8 mouse cellular contexts compared by ENCODE assay signal in genomic region chr9:21073044-21073840, GRCm38 (mm10). TPM values are rescaled to one million over a fixed set of nuclear protein-coding genes. Genes with fewer than 3 reads are reported as not detected.
DNase-seq lines count a peak whose midpoint lies in the region; ATAC-seq lines count a peak whose summit lies in the region.

Gm49373 (minus strand) TSS chr9:21073096.
Fdx1l (minus strand) TSS chr9:21073614.

- no peaks in the 10 kb centered on the region for H3K9me3 ChIP-seq in hindbrain, embryonic 13.5 days

- peak within 1 kb of the TSS; percentile 85 for H3K4me2 ChIP-seq in hindbrain, embryonic 13.5 days

- peaks cover 27% of the 10 kb centered on the region for H3K4me1 ChIP-seq in hindbrain, embryonic 13.5 days (replicated peaks)

- no peaks in the 10 kb centered on the region for H3K27me3 ChIP-seq in hindbrain, embryonic 13.5 days

- H3K9ac ChIP-seq in hindbrain, embryonic 13.5 days = peak within 1 kb of the TSS; percentile 91

- peak; percentile 94 for ATAC-seq in hindbrain, embryonic 13.5 days (ENCODE audit: low FRiP score)

- DNase-seq in Muller cell, postnatal 12 days (ENCODE audit: inconsistent ontology term) = peak; percentile 81
- DNase-seq in cerebellum, adult 9-11 months = peak; percentile 90
- DNase-seq in frontal cortex, postnatal 10 days (ENCODE audit: low spot score in 2 of 2) = peak; percentile 83 to 90
- DNase-seq in layer of hippocampus, postnatal 25 days (ENCODE audit: extremely low spot score in 1 of 2, low spot score in 1 of 2) = peak; percentile 79 to 85
- DNase-seq in lung, postnatal 25 days (ENCODE audit: low spot score) = peak; percentile 92
- peak; percentile 91 for DNase-seq in retina, embryonic 14.5 days (ENCODE audit: low spot score)
- peak; percentile 86 for DNase-seq in thymus, postnatal 4 days

- peak within 1 kb of the TSS; percentile 91 for H3K4me3 ChIP-seq in hindbrain, embryonic 13.5 days

- H3K27ac ChIP-seq in hindbrain, embryonic 13.5 days = peak within 1 kb of the TSS; percentile 78

- H3K36me3 ChIP-seq in hindbrain, embryonic 13.5 days = peaks cover 51% of the 10 kb centered on the region

- WGBS in hindbrain, embryonic 13.5 days = 3% methylated on average over 58 of the region's 58 CpGs

RNA-seq across cellular contexts. Expression of gene Gm49373, which starts in this region (rescaled TPM):
- 1.9 and 2.4 TPM in 2 replicates for polyA plus RNA-seq in hindbrain, embryonic 13.5 days (2015; fragmentation: Nextera tagmentation; extraction: Ambion mirVana)
- 1 to 10 TPM; 1.1 to 1.3 TPM for total RNA-seq in layer of hippocampus, postnatal 25 days (2021)

RNA-seq across cellular contexts. Expression of gene Fdx1l, which starts in this region (rescaled TPM):
- 57.3 and 63.1 TPM in 2 replicates for polyA plus RNA-seq in hindbrain, embryonic 13.5 days (2015; fragmentation: Nextera tagmentation; extraction: Ambion mirVana)
- total RNA-seq in layer of hippocampus, postnatal 25 days (2021) = 10 to 100 TPM; 67.2 to 68.2 TPM

Comparison
In these comparisons a context has a peak if more than half of its experiments do, and no peak if none do; other contexts are left out.
1. Peak in every context shown above with its lines: DNase-seq, ATAC-seq, H3K4me3 ChIP-seq and H3K27ac ChIP-seq.